Mouse (Mus musculus) neural tube, embryonic 13.5 days (tissue): ENCODE results near the gene Luc7l3. TPM values are rescaled to one million over a fixed set of nuclear protein-coding genes. Genes with fewer than 3 reads are reported as not detected.
A peak's percentile ranks its signal among the peaks of the same experiment; 100 is the strongest.

Experiments
- ATAC-seq: fragments of 200-750 bp; cut with Nextera tagmentation; 2 replicates; pipeline ENCODE4 v1.8.0; 2017; ENCODE audit warnings: low read depth, mild to moderate bottlenecking, moderate TSS enrichment, moderate library complexity
- H3K27ac ChIP-seq: fragments of 300-500 bp; sonication (generic); replicated peaks from 2 replicates; pipeline ENCODE4 v1.5.1; 2015; ENCODE audit warnings: moderate library complexity, mild to moderate bottlenecking, inconsistent platforms
- H3K27me3 ChIP-seq: fragments of 300-500 bp; sonication (generic); 2 replicates; pipeline ENCODE4 v1.6.1; 2015; ENCODE audit warnings: mild to moderate bottlenecking, inconsistent platforms
- H3K36me3 ChIP-seq: fragments of 300-500 bp; sonication (generic); 2 replicates; pipeline ENCODE4 v1.6.1; 2015; ENCODE audit warnings: mild to moderate bottlenecking, inconsistent platforms
- H3K4me1 ChIP-seq: fragments of 300-500 bp; sonication (generic); replicated peaks from 2 replicates; pipeline ENCODE4 v1.6.1; 2015; ENCODE audit warnings: inconsistent platforms
- H3K4me2 ChIP-seq: fragments of 300-500 bp; sonication (generic); 2 replicates; pipeline ENCODE4 v1.6.1; 2015; ENCODE audit warnings: inconsistent platforms, mild to moderate bottlenecking, moderate library complexity
- H3K4me3 ChIP-seq: fragments of 300-500 bp; sonication (generic); 2 replicates; pipeline ENCODE4 v1.5.1; 2015; ENCODE audit warnings: mild to moderate bottlenecking, inconsistent platforms
- H3K9ac ChIP-seq: fragments of 300-500 bp; sonication (generic); 2 replicates; pipeline ENCODE4 v1.6.1; 2015; ENCODE audit warnings: moderate library complexity, mild to moderate bottlenecking, inconsistent platforms
- H3K9me3 ChIP-seq: fragments of 300-500 bp; sonication (generic); 2 replicates; pipeline ENCODE4 v1.6.1; 2016; ENCODE audit warnings: inconsistent platforms
- WGBS: fragments of 180-500 bp; shearing (Covaris S2); methylation state at CpG from one replicate; pipeline ENCODE4 v1.1.7; 2015; 5-methylcytosine and 5-hydroxymethylcytosine counted together
- polyA plus RNA-seq: library from polyadenylated mRNA; unstranded; fragments of >200 nt; fragmentation: Nextera tagmentation; extraction: Ambion mirVana; gene quantifications from 2 replicates; pipeline ENCODE4 v1.2.1, GENCODE M21; 2015

Gene Luc7l3
- polyA plus RNA-seq, 1 experiment from 2014 or later = 146 TPM

DNA sequence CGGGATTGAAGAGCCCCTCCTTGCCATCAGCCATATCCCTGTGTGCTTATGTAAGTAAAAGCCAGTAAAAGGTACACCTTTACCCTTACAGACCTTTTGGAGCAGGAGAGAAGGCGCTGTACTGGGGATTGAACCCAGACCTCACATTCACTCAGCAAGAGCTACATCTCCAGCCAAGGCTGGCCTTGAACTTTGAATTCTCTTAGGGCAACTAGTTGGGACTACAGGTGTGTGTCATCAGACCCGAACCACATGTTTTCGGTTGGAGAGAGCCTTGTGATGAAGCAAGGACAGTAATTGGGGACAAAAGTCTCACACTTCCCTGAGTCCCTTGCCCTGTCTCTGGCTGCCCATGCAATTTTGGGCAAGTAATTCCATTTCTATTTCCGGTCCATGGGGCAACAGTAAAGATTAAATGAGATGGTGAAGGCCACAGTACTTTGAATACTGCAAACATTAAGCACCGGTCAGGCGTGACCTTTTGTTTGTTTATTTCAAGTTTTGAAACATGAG, 25.3 kb upstream of the Luc7l3 start:
- H3K9ac ChIP-seq = no peak overlapping the region
- no peak for ATAC-seq
- peaks cover 22% of the 10 kb centered on the region for H3K4me1 ChIP-seq
- H3K4me3 ChIP-seq = no peak overlapping the region
- H3K36me3 ChIP-seq = no peaks in the 10 kb centered on the region
- no peak overlapping the region for H3K27ac ChIP-seq
- no peak overlapping the region for H3K4me2 ChIP-seq
- 0 out of 2 replicates have a peak, but pooled peaks cover 2% of the 10 kb centered on the region for H3K27me3 ChIP-seq
- WGBS = 86% methylated on average over 7 of the region's 7 CpGs
- no peaks in the 10 kb centered on the region for H3K9me3 ChIP-seq

DNA sequence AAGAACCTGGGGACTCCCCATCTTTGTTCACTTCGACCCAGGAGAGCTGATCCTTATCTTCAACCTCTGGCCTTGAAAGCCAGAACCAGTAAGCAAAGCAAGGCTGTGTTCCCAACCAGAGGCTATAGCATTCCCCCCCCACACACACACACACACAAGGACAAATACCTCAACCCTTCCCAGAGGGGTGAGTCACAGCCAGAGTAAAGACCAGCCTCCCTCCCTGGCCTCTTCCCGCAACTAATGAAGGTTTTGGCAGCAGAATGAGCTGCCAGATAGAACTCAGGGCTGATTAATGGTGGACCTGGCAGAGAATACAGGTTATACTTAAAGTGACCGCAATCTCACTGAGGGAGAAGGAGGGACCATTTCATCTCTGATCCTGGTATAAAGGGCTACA, 24.8 kb upstream of the Luc7l3 start:
- Histone ChIP-seq H3K4me2 (no peak overlapping the region), H3K9ac (no peak overlapping the region), H3K36me3 (no peaks in the 10 kb centered on the region), H3K4me3 (no peak overlapping the region), H3K27ac (no peak overlapping the region), H3K4me1 (peaks cover 28% of the 10 kb centered on the region), H3K27me3 (no peaks in the 10 kb centered on the region), H3K9me3 (no peaks in the 10 kb centered on the region)
- no peak for ATAC-seq
- 71% methylated on average over 3 of the region's 3 CpGs for WGBS

DNA sequence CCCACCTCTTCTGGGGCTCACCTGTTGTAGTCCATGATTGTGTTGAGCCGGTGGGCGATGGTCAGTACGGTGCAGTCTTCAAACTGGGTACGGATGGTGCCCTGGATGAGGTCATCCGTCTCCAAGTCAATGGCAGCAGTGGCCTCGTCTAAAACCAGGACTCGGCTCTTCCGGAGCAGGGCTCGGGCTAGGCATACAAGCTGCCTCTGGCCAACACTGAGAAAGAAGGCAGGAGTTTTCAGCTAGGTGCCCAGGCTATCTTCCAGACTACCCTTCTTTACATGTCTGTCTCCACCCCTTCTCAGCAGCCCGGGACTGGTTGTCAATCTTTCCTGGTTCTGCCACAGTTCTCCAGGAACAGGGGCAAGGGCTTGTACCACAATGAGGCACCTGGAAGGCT, 24.1 kb upstream of the Luc7l3 start:
- H3K9me3 ChIP-seq = no peaks in the 10 kb centered on the region
- H3K27ac ChIP-seq = no peak overlapping the region
- no peaks in the 10 kb centered on the region for H3K36me3 ChIP-seq
- H3K4me2 ChIP-seq = no peak overlapping the region
- no peaks in the 10 kb centered on the region for H3K27me3 ChIP-seq
- H3K4me3 ChIP-seq = no peak overlapping the region
- WGBS = 85% methylated on average over 10 of the region's 10 CpGs
- H3K4me1 ChIP-seq = peaks cover 34% of the 10 kb centered on the region
- H3K9ac ChIP-seq = no peak overlapping the region
- ATAC-seq = no peak

DNA sequence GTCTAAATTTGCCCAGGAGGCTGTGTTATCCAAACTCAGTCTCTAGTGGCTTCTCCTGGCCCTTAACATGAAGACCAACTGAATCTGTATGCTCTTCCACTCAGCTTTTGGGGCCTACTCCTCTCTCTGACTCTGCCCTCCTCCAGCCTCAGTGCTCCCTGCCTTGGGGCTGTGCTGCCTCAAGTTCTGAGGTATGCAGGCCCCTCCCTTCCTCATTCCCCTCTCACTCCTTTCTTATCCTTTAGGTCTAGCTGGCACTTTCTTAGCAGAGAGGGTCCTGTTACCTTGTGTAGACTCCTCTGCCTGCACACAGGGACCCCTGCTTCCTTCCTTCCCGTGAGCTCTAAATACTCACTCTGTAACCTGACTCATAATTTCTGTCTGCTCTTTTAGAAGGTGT, 22.7 kb upstream of the Luc7l3 start:
- no peak overlapping the region for H3K9ac ChIP-seq
- H3K27me3 ChIP-seq = no peaks in the 10 kb centered on the region
- 0 out of 2 replicates have a peak overlapping the region, but pooled peaks have one; percentile 1 for H3K27ac ChIP-seq
- H3K9me3 ChIP-seq = no peaks in the 10 kb centered on the region
- H3K4me2 ChIP-seq = no peak overlapping the region
- H3K36me3 ChIP-seq = peaks cover 6% of the 10 kb centered on the region
- 52% methylated on average over 1 of the region's 1 CpGs for WGBS
- ATAC-seq = no peak
- peaks cover 45% of the 10 kb centered on the region for H3K4me1 ChIP-seq
- no peak overlapping the region for H3K4me3 ChIP-seq

DNA sequence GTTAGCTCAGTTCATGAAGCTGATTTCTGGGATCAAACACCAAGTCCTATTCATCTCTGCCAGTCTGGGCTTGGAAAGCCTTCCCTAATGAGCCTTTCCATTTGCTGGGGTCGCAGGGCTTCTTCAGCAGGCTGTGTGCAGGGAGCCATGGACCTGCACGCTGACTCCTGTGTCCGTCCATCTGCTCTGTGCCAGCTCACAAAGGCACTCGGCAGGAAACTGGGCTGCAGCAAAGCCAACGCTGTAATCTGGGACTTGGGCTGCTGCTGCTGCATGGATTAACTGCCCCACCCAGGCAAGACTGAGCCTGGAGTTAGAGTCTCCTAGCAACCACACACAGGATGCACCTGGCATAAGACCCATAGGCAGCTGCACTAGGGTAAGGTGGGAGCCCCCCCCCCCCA, 22.2 kb upstream of the Luc7l3 start:
- no peak overlapping the region for H3K4me2 ChIP-seq
- 13% methylated on average over 5 of the region's 5 CpGs for WGBS
- H3K9ac ChIP-seq = peak overlapping the region; percentile 39
- ATAC-seq = no peak
- H3K36me3 ChIP-seq = peaks cover 11% of the 10 kb centered on the region
- peak overlapping the region; percentile 42; the same call in 1 of the 2 replicates for H3K27ac ChIP-seq
- H3K9me3 ChIP-seq = no peaks in the 10 kb centered on the region
- no peak overlapping the region for H3K4me3 ChIP-seq
- no peaks in the 10 kb centered on the region for H3K27me3 ChIP-seq
- peaks cover 45% of the 10 kb centered on the region for H3K4me1 ChIP-seq

DNA sequence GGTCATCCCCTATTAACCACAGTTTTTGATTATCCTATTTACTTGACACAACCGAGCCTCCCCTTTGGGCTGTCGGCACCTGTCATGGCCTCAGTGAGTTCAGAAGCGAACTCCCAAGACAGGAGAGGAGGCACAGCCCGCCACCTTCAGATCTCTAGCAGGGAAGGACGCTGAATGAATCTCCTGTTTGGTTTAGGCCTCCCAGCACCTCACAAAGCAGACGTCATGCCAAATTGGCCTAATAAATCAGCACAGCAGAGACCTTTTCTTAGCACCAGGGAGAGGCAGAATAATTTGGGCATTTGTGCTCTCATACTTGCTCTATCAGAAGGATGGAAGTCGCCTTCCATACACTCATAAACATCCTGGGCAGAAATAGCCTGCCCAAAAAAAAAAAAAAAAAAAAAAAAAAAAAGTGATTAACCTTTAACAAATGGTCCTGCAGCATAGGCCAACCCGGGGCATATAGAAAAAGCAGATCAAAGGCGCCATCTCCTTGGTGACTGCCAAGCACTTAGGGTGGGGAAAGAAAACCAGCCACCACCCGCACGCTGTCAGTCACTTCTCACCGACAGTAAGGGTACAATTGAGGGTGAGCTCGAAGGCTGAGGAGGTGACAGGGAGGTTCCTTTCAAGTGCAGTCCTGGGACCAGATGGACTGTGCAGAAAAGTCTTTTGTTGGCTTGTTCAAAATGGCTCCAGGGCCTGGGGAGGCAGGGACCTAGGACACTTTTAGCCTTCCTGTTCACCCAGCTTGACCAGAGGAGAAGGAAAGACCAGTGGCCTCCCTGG, 20.5 kb upstream of the Luc7l3 start:
- Histone ChIP-seq H3K9ac (peak overlapping the region; percentile 38; the same call in 1 of the 2 replicates), H3K9me3 (no peaks in the 10 kb centered on the region), H3K27ac (peak overlapping the region; percentile 49), H3K4me1 (peaks cover 45% of the 10 kb centered on the region), H3K36me3 (peaks cover 26% of the 10 kb centered on the region), H3K4me2 (no peak overlapping the region), H3K27me3 (no peaks in the 10 kb centered on the region), H3K4me3 (no peak overlapping the region)
- WGBS = 8% methylated on average over 13 of the region's 13 CpGs
- no peak for ATAC-seq

DNA sequence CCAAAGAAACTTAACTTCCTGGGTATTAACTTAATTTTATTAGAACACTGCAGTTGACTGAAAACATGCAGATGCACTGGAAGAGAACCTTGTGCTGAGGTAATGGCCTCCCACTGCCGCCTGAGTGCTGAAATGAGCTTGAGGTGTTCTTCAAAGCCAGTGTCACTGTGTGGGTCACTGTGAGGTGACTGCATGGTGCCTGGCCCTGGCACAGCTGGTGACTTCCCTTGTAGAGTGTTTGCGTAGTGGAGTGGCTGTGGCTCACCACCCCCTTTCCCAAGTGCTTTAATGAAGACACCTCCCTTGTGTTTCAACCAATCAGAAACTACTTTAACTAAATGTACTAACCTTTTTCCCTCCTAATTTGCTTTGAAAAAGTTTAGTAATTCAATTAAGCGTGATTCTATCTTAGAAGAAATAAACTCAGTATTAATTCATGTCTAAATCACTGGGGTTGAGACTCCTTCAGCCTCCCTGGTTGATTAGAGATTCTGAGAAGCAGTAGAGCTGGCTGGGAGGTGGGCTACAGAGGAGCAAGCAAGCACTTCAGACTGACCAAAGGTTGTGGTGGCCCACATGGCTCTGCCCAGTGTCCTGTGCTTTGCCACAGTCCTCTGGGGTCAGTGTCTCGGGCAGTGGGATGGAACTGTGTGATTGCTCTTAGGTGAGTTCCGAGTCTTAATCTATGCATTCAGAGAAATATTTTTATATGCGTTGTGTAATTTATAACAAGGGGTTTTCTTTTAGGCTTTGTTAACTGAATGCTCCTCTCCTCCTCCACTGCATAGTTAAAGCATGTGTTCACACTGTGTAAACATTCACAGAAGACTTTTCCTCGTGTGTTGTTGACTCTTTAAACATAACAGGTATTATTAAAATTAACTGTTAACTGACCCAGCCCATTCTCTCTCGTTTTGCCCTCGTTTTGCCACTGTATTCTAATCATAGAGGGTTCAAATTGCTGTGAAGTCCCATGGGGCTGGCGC, 19.5 kb upstream of the Luc7l3 start:
- H3K9me3 ChIP-seq = no peaks in the 10 kb centered on the region
- WGBS = 51% methylated on average over 10 of the region's 10 CpGs
- ATAC-seq = no peak
- H3K36me3 ChIP-seq = peaks cover 32% of the 10 kb centered on the region
- peaks cover 45% of the 10 kb centered on the region for H3K4me1 ChIP-seq
- no peaks in the 10 kb centered on the region for H3K27me3 ChIP-seq
- 0 out of 2 replicates have a peak overlapping the region, but pooled peaks have one; percentile 38 for H3K9ac ChIP-seq
- peak overlapping the region; percentile 49 for H3K27ac ChIP-seq
- H3K4me2 ChIP-seq = no peak overlapping the region
- no peak overlapping the region for H3K4me3 ChIP-seq

DNA sequence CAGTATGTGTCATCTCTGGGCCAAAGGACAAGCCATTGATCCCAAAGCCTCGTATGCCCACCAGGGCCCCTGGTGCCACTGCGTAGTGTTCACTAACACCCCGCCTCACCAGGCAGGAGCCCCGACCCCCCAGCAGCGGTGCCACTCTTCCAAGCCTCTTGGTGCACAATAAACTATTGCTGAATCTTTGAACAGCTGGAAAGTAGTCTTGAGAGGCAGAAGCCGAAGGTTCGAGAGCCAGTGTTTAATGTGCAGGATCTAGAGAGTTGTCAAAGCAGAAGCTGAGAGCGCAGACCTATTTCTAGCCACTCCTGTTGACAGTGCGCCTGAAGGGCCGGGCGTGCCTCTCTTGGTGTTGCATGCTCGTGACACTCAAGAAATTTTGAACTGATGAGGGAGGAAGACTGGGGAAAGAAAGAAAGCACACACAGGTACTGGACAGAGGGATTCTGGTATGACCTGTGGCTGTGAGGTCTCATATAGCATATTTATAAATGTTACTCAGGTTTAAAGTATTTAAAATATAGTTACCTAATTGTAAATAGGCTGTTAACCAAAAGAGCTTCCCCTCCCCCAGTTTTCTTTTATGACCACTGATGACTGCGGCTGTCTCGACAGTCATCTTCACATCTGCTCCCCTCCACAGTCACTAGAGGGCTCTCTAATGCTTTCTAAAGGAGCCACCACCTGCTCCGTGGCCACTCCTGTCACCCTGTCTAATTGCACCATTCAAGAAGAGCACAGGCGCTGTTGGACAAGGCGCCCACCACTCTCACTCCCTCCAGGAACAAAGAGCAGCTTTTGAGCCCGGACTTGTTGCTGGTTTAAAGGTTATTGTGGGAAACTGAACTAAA, 18.2 kb upstream of the Luc7l3 start:
- Histone ChIP-seq H3K4me1 (peaks cover 45% of the 10 kb centered on the region), H3K27ac (no peak overlapping the region), H3K4me2 (no peak overlapping the region), H3K27me3 (no peaks in the 10 kb centered on the region), H3K4me3 (no peak overlapping the region), H3K9ac (no peak overlapping the region), H3K36me3 (peaks cover 44% of the 10 kb centered on the region), H3K9me3 (no peaks in the 10 kb centered on the region)
- ATAC-seq = peak; percentile 89
- WGBS = 55% methylated on average over 18 of the region's 18 CpGs

DNA sequence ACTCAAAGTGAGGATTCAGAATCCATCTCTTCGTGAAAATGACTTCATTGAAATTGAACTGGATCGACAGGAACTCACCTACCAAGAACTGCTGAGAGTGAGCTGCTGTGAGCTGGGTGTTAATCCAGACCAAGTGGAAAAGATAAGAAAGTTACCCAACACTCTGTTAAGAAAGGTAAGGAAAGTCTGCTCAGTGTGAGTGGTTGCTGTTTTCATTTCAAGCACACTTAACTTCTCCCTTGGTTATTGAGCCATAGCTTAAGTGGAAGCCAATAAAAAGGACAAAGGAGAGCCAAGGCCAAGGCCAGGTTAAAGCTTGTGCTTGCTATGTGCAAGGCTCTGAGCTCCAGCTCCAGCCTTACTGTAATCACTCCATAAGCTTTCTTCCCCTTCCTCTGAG, 16.6 kb upstream of the Luc7l3 start:
- H3K4me3 ChIP-seq = no peak overlapping the region
- H3K9ac ChIP-seq = no peak overlapping the region
- H3K27me3 ChIP-seq = no peaks in the 10 kb centered on the region
- H3K4me1 ChIP-seq = peaks cover 35% of the 10 kb centered on the region
- no peak for ATAC-seq
- H3K9me3 ChIP-seq = no peaks in the 10 kb centered on the region
- no peak overlapping the region for H3K4me2 ChIP-seq
- peaks cover 51% of the 10 kb centered on the region for H3K36me3 ChIP-seq
- WGBS = 93% methylated on average over 2 of the region's 2 CpGs
- no peak overlapping the region for H3K27ac ChIP-seq

DNA sequence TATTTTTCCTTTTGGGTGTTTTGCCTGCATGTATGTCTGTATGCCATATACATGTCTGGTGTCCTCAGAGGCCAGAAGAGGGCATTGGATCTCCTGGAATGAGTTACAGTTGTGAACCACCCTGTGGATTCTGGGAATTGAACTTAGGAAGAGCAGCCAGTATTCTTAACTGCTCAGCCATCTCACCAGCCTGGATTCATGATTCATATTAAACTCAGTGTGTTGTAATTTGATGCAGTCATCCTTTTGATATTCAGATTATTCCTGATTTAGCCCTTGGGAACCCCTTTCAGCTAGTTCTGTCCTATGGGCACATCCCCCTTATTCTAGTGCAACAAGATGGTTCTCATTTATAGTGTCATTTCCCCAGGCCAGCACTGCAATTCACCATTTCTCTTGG, 14.8 kb upstream of the Luc7l3 start:
- H3K4me3 ChIP-seq = no peak overlapping the region
- no peak overlapping the region for H3K9ac ChIP-seq
- no peaks in the 10 kb centered on the region for H3K27me3 ChIP-seq
- H3K9me3 ChIP-seq = no peaks in the 10 kb centered on the region
- ATAC-seq = no peak
- H3K4me2 ChIP-seq = no peak overlapping the region
- H3K27ac ChIP-seq = no peak overlapping the region
- H3K4me1 ChIP-seq = peaks cover 30% of the 10 kb centered on the region
- peaks cover 51% of the 10 kb centered on the region for H3K36me3 ChIP-seq

DNA sequence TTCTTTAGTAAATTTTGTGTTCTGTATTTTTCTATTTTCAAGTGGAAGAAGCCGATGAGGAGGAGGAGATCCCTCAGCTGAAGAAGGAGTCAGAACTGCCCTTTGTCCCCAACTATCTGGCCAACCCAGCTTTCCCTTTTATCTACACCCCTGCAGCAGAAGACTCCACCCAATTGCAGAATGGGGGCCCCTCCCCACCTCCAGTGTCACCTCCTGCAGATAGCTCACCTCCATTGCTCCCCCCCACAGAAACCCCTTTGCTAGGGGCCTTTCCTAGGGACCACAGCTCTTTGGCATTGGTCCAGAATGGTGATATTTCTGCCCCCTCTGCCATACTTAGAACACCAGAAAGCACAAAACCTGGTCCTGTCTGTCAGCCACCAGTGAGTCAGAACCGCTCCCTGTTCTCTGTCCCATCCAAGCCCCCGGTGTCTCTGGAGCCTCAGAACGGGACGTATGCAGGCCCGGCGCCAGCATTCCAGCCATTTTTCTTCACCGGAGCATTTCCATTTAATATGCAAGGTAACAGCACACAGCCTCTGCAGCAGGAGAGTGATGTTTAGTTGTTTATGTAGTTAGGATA, 12.7 kb upstream of the Luc7l3 start:
- no peak for ATAC-seq
- Histone ChIP-seq H3K4me3 (no peak overlapping the region), H3K4me1 (peaks cover 33% of the 10 kb centered on the region), H3K9ac (no peak overlapping the region), H3K27me3 (no peaks in the 10 kb centered on the region), H3K27ac (no peak overlapping the region), H3K36me3 (peaks cover 45% of the 10 kb centered on the region), H3K9me3 (no peaks in the 10 kb centered on the region), H3K4me2 (no peak overlapping the region)
- WGBS = 91% methylated on average over 8 of the region's 8 CpGs
